Mouse (Mus musculus) retina, adult 2 months (tissue): ENCODE data around the gene Fan1.

Experiments
- DNase-seq: peaks from one replicate; pipeline ENCODE4 v3.0.0-alpha.2; 2012; ENCODE audit warnings: low read depth, low spot score

The Fan1 gene

DNA sequence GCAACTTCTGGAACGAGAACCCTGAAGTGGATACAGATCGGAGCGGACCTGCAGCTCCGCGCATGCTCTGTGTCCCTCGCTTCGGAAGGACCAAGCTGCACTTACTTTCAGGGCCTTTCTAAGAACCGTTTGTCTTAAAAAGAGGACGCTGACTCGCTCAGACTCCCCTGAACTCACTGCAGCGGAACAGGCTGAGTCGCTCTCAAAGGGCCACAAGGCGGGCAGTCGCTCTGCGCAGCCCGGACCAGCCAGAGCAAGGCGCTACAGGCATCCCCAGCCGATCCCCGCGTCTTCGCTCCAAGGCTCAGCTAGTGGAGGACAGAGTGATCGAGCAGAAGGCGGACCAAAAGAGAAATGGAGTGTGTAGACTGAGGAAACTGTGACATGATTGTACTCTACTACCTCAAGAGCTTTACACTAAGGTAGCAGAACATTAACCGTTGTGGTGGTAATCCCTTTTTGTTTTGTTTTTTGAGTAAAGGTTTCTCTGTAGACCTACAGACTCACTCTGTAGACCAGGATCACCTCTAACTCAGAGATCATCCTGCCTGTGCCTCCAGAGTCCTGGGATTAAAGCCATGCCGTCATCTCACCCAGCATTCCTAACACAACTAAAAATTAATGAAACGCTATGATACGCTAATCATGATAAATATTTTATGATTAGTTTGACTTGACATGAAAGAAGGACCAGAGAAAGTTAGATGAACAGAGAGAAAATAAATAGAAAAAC is at the start of gene Fan1:
TSS of gene Fan1 (minus strand) at position 266 of the 733 bp plus-strand sequence.
- peak; percentile 63 for DNase-seq

- DNase-seq, result no peak
These were observed 30.1 kb upstream of the Fan1 start for GRCm38 (mm10) chr7:64403989-64404388.

DNA sequence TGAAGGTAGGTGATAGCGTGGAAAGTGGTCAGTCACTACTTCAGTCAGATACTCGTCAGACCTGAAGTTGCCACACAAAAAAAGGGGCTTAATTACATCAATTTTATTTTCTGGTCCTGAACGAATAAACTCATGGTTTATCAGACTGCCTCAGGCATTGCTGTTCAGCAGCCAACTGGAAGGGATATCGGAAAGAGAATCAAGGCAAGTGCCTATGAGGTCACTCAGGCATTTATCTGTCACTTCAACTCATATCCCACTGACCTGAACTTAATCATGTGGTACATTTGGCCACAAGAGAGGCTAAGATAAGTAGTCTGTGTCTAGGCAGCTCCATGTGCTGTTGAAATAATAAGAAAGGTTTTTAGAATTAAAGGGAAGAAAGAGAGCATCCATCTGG is 28.6 kb upstream of the Fan1 start:
- no peak for DNase-seq

DNA sequence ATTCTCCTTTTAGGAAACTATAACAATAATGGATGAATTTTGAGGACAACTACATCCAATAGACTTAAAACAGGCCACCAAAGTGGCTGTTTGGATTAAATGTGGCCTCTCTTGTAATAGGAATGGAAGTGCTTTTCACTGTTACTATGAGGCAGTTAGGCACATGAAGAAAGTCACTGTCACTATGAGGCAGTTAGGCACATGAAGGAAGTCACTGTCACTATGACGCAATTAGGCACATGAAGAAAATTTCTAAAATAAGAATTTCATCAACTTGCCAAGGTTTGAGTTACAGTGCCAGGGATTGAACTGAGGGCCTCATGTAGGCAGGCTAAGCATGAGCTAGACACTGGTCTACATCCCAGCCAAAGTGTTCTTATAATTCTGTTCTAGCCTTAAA is 26.8 kb upstream of the Fan1 start:
- DNase-seq, result no peak

DNA sequence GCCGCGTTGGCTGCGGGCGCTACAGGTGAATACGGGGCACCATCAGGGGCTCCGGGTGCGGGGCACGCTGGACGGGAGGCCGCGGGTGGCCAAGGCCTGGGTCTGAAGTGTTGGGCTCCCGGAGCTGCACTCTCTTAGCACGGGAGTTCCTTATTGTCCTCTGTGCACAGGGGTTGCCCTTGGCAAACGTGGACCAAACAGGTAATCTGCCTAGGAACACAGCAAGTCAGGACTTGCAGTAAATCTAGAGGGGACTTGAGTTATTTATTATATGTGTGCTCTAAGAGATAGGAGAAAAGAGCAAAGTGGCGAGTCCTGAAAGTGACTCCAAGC is 18.9 kb upstream of the Fan1 start:
- no peak for DNase-seq

DNA sequence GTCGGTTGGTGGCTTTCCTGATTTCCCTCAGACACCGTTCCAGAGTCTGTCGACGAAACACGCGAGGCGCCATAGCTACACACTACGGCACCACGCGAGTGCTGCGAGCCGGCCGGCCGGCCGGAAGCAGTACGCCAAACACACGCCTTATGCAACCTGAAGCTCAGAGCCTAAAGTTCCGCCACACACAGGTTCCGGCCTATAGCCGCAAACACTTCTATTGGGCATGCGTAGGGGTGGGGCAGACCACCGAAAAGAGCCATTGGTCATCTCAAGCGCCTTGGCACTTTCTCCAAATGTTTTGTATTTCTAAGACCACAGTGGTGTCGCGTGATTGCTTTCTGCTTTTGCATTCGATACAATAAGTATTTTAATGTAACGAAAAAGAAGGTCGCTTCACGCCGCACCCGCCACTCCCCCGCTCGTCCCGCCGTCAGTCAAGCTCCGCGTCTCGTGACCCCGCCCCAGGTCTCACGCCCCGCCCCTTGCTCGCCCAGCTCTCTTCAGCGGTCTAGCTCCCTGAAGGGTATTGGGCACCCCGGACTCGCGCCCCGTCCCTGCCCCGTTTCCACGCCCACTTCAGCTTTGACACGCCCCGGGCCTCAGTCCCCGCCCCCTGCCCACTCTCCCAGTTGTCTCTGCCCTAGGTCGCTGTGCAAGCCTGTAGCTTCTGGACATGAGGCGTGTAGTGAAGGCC is 18.4 kb upstream of the Fan1 start, which contains the start of the genes Mphosph10 and Mcee:
TSS of gene Mphosph10 (minus strand) at position 147 of the 697 bp plus-strand sequence.
TSS of gene Mcee (plus strand) at position 486 of the 697 bp plus-strand sequence.
- DNase-seq, result peak; percentile 93

GRCm38 (mm10) chr7:64391479-64391878 is 17.6 kb upstream of the Fan1 start:
- DNase-seq, result no peak

DNA sequence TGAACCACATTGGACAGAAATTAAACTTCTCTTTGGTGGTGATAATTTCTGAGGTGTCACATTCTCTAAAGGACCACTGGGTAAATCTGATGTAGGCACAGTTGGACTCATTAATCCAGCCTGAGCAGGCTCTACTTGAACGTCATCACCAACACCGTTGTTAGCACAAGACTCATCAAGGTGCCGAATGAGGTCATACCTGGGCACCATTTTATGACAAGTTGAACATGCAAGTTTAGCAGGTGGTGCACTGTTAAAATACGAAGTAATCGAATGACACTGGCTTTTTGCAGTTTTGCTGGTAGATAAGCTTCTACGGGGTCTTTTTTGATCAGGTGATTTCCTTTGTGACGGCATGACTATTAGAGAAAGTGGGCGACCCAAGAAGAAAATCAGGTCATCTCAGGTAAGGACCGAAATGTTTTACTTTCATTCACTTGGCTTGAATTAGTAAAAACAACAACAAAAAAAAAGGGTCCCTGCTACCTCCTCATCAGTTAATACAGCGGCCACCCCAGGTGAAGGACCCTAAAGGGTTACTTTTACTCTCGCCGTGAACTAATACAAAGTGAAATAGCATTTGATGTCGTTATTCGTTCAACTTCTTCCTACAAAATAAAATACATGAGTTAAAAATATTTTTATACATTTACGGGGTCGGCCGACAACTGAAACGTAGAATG is 607 bp downstream of the Fan1 start:
- no peak for DNase-seq

DNA sequence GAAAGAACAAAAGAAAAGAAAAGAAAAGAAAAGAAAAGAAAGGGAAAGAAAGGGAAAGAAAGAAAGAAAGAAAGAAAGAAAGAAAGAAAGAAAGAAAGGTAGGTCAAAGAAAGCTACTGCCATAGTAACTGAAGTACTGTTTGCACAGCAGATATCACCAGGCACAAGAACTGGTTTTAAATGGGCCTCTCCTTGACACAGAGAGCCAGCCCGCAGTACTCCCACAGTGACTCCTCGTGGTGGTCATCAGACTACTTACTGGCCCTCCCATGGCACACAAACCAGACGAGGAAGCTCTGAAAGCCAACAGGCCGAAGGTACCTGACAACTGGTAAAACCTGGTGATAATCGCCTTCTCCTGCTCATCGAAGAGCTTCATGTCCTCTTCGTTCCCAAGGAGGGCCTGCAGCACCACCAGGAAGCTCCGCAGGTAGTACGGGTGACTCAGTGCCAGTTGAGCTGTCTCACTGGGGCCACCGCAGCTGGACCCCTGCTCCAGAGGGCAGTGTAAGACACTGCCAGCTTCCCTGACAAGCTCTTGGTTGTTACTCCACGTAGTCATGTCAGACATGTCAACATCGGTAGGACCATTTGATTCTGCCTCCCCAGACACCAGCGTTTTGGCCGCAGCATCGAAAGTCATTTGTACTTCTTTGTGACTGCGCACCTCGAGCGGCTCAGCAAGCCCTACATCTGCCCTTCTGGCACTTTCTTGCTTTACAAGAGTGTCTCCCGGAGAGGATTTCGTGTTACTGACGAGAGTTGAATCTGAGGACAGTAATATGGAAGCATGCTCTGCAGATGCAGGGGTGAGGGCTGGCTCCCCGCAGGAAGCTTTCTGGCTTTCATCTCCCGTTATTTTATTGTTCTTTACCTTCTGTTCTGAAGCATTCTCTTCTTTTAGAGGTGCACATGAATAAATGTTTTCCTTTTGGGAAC is 1.7 kb downstream of the Fan1 start:
- DNase-seq, result no peak

DNA sequence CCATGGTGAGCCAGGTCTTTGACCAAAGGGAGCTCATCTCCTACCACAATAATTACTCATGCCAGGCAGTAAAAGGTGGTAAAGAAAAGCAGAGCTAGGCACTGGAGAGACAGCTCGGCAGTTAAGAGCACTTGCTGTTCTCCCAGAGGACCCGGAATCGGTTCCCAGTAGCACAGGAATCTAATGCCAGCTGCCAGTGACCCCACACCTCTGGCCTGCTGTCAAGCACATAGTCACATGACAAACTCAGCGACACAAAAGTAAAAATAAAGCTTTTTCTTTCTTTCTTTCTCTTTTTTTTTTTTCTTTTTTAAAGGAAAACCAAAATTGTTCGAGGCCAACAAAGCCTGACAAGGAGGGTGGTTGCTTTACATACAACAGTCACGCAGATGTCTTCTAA is 4.1 kb downstream of the Fan1 start:
- no peak for DNase-seq

- no peak for DNase-seq
These were observed 8.0 kb downstream of the Fan1 start for GRCm38 (mm10) chr7:64365863-64366262.

DNA sequence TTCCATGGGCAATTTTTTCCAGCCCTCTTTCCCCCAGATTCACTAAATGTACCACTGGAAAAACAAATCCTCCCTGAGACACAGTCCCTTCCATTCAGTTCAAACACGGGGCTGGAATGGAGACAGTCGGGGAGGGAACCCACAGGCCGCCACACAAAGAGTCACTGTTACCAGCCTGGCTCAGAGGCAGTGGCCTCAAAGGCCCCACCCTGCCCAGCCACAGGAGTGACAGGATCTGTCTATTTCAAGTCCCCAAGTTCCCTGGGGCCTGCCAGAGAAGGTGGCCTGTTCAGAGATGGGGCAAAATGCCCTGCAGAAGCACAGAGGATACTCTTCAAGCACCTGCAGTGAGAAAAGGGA is 13.3 kb downstream of the Fan1 start:
- no peak for DNase-seq

GRCm38 (mm10) chr7:64359943-64360585 is 13.8 kb downstream of the Fan1 start:
- DNase-seq, result no peak

- no peak for DNase-seq
These were observed 15.2 kb downstream of the Fan1 start for GRCm38 (mm10) chr7:64358666-64359065.

- no peak for DNase-seq
These were observed 16.5 kb downstream of the Fan1 start for GRCm38 (mm10) chr7:64357405-64357804.

DNA sequence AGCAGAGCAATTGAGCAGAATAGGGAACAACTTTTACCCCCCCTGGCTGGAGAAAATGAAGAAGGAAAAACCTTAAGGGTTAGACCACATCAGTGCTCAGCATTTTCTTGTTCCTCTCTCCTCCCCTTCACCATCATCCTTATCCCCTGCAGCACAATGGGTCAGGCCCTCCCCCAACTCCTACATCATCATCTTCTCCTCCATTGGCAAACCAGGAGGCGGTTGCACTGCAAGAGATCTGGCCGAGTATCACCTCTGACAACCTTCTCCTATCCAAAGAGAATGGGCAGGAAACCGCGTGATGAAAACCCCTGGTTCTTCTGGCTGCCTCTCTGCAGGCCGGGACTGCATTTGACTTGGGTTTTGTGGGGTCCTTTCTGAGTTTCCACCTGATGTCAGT is 17.2 kb downstream of the Fan1 start:
- DNase-seq, result no peak

DNA sequence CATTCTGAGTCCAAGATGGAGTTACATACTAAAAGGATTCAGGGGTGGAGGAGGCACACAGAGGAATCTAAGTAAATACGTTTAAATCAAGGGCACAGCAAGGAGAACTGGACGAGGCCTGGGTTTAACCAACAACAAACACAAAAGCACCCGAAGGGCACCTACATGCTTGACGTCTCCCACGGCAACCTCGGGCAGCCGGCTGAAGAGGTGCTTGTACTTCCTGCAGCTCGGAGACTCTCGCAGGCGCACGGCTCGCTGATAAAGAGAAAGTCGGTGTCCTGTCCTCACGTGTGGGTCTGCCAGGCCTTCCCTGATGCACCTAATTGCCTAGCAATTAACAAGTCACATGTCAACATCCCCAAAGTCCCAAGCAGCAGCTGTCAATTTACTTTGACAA is 19.7 kb downstream of the Fan1 start:
- DNase-seq, result no peak

DNA sequence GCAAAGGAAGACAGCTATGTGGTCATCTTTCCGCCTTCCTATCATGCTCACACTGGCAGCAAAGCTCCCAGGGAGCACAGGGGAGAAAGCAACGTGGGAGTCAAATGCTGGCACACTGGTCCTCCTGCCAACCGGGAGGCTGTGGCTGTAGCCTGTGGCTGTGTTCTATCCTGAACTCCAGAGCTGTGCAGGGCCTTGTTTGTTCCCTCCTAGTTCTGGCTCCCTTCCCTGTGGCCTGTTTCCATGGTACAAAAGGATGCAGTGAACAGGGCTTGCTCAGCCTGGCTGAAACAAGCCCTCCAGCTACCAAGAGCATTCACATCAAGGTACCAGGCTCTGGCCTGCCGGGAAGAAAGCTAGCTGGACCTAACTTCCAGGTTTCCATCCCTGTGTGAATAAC is 22.8 kb downstream of the Fan1 start:
- DNase-seq, result no peak

DNA sequence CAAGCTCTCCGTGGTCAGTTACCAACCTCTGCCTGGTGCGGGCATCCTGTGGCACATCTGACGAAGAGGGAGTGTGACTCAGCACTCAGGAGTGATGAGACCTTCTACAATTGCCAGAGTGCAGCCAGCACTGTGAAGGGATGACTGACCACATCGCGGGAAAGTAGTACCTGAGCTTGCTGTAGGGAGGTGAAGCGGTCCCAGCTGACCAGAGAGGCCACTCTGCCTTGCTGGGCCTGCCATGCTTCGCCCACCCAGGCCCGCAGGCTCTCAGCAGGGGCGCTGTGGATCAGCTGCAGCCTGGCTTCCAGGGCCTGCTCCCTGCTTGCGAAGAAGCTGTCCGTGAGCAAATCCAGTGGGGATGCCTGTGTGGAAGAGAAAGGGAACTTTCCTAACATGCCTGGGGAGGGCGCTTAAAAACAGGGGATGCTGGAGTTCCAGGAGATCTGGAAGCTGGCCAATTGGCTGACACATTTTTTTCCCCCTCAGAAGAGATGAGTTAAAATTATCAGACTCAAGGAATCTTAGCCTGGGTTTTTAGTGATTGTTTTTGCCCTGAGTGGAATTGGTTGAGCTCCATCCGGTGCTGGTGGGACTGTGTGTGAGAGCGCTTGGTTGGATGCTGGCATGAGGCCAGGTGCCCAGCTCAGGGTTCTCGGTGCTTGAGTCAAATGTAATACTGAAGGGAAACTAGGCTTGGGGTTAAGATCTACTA is 24.6 kb downstream of the Fan1 start:
- DNase-seq, result no peak

GRCm38 (mm10) chr7:64347813-64348212 is 26.1 kb downstream of the Fan1 start:
- DNase-seq, result no peak

GRCm38 (mm10) chr7:64332686-64333085 is 41.2 kb downstream of the Fan1 start:
- no peak for DNase-seq
